Mouse (Mus musculus): ENCODE results near the gene Ctns.

Ctns gene
- long read RNA-seq, experiment 1, partial matches to known transcripts: 1 of 5 reads
- long read RNA-seq, experiment 1, other reads (novel, unspliced or antisense): 0 of 5 reads
- long read RNA-seq, experiment 2, partial matches to known transcripts: 3 of 6 reads
- long read RNA-seq, experiment 2, other reads (novel, unspliced or antisense): 0 of 6 reads

GRCm38 (mm10) chr11:73198603-73199229, at the start of gene Ctns:
Gene Ctns, minus strand, starts transcription at chr11:73199042.
- intact Hi-C loops (cut with DNase I): no loop called here

DNA sequence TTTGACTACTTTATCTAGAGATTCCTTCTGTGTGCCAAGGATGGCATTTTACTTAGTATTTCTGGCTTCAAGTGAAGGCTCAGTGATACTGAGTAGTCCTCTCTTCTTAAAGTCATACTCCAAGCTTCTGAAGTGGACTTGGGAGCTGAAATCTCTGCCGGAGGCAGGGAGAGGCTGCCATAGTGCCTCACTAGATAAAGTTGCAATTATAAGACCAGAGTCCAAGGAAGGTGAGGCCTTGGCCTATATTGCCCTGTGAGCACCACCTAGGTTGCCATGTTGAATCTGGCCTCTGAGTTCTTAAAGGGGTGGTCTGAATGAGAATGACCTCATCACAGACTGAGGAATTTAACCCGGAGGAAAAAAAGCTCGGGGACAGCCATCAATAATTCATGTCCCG, 43.9 kb upstream of the Ctns start:
- intact Hi-C loops (cut with DNase I): no loop called here

DNA sequence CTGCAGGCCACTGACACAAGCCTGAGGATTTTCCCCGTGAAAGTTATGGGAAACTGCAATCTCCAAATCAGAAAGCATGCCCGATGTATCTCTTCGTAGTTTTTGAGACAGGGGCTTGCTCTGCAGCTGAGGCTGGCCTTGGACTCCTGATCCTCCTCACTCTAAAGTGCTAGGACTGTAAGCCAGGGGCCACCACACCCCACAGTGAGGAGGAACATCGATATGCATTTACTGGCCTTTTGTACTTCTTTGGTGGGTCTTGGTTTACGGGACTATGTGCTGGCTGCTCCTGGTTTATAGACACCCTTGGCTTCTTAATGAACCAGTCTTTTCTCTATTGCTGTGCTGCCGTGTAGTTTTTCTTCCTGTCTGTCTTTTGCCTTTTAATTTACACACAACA, 43.4 kb upstream of the Ctns start:
- intact Hi-C loops (cut with DNase I): no loop called here

GRCm38 (mm10) chr11:73236731-73237130, 37.9 kb upstream of the Ctns start:
- intact Hi-C loops (cut with DNase I): no loop called here

GRCm38 (mm10) chr11:73235990-73236701, 37.3 kb upstream of the Ctns start:
- intact Hi-C loops (cut with DNase I): no loop called here

GRCm38 (mm10) chr11:73233992-73234391, 35.1 kb upstream of the Ctns start, which contains the start of gene Trpv1:
Gene Trpv1, plus strand, starts transcription at chr11:73234292.
- intact Hi-C loops (cut with DNase I): no loop called here

- intact Hi-C loops (cut with DNase I): no loop called here
Observed at GRCm38 (mm10) chr11:73232513-73232912, 33.7 kb upstream of the Ctns start.

- intact Hi-C loops (cut with DNase I): no loop called here
Observed at GRCm38 (mm10) chr11:73230081-73230480, 31.2 kb upstream of the Ctns start.

GRCm38 (mm10) chr11:73228881-73229280, 30.0 kb upstream of the Ctns start:
- intact Hi-C loops (cut with DNase I): loop anchor here (10.0 kb wide), 1 partner anchor 1146 kb away; no protein-coding TSS in a partner anchor

DNA sequence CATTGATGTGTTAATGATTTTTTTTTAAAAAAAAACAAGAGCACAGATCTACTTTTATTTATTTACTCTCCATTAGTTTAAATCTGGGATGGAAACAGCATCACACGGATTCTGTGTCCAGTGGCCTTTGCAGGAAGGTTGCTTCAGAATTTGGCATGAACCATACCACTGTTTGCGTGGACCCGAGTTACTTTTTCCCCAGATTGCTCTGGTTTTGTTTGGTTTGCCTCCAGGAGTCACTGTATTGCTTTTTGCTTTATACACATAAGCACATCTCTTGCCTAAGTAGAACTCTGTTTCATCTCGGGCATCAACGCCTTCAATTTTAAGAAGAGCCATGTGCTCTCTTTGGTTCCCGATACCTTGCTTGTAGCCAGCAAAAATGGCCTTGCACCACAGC, 27.0 kb upstream of the Ctns start:
- intact Hi-C loops (cut with DNase I): loop anchor here (10.0 kb wide), 1 partner anchor 1149 kb away; no protein-coding TSS in a partner anchor

GRCm38 (mm10) chr11:73223966-73224365, 25.1 kb upstream of the Ctns start:
- intact Hi-C loops (cut with DNase I): loop anchor here (10.0 kb wide), 1 partner anchor 1151 kb away; no protein-coding TSS in a partner anchor

DNA sequence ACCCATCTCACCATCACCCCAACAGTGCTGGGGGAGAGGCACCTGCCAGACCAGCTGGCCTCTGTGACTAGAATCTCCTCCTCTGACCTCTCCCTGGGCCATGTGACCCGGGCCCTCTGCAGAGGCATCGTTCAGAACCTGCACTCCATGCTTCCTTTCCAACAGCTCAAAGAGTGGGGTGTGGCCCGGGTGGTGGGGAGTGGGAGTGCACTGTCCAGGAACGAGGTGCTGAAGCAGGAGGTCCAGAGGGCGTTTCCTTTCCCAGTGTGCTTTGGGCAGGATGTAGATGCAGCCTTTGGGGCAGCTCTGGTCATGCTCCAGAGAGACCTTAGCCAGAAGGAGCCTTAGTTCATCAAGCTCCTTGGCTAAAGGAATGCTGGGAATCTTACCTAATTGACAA, 24.0 kb upstream of the Ctns start:
- intact Hi-C loops (cut with DNase I): loop anchor here (10.0 kb wide), 1 partner anchor 1152 kb away; no protein-coding TSS in a partner anchor

GRCm38 (mm10) chr11:73220651-73221050, 21.8 kb upstream of the Ctns start:
- intact Hi-C loops (cut with DNase I): loop anchor here (10.0 kb wide), 1 partner anchor 1154 kb away; no protein-coding TSS in a partner anchor

- intact Hi-C loops (cut with DNase I): loop anchor here (10.0 kb wide), 1 partner anchor 1155 kb away; no protein-coding TSS in a partner anchor
Observed at GRCm38 (mm10) chr11:73219671-73220070, 20.8 kb upstream of the Ctns start.

DNA sequence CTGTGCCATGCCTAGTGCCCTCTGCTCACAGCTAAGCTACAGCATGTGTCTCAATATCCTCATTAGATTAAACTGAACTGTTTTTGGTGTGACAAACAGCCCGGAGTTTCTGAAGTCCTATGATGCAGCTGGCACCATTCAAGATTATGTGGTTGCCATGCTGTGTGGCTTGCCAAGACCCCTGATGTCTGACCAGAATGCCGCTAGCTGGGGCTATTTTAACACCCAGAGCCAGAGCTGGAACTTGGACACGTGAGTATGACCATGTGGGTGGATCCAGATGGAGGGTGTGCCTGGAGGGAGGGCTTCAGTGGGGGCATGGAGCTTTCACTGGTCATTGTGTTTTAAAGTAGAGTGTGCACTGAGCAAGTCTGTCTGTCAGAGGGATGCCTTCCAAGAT, 15.1 kb upstream of the Ctns start:
- intact Hi-C loops (cut with DNase I): no loop called here

DNA sequence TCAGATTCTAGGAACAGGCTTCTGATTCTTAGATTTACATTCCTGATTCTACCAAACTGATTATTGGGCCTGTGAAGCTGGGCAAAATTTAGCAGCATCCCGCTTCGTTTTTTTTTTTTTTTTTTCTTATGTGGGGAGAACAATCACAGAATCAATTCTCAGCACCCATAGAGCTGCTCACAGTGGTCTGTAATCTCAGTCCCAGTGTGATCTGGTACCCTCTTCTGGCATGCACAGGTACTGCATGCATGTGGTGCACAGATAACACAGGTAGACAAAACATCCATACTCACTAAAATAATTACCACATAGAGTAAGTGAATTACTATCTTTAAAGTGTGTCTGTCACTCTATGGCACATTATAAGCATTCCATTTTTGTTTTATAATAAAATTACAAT, 8.8 kb upstream of the Ctns start:
- intact Hi-C loops (cut with DNase I): no loop called here

DNA sequence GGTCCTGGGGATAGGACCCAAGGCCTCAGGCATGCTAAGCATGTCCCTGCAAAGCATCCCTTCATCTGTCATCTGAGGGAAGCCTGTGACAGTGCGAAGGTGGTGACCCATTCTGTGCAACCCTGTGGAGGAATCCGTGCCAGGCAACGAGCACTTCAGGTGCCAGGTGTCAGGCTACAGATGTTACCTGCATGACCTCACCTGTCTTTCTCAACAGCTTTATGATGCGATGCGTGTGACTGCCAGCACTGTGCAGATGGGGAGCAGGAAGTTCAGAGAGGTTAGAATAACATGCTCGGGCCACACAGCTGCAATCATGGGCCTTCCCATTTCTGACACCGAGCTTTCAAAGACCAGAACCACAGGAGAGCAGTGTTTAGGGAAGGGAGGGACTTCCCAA, 6.4 kb upstream of the Ctns start:
- intact Hi-C loops (cut with DNase I): no loop called here

DNA sequence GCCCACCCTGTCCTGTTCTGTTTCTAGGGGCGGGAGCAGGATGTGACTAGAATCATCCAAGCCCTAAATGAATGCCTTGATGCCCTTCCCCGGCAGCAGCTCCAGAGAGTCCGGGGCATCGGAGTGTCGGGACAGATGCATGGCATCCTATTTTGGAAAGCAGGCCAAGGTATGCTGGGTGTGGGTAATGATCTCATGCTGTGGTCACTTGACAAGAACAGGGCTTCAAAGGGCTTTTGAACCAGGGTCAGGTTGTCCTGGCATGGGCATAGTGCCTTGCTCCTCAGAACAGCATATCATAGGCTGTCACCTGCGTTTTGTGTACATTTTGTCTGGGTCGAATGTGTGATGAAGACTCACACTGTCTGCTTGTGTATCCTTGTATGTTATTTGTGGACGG, 5.1 kb upstream of the Ctns start:
- intact Hi-C loops (cut with DNase I): no loop called here

DNA sequence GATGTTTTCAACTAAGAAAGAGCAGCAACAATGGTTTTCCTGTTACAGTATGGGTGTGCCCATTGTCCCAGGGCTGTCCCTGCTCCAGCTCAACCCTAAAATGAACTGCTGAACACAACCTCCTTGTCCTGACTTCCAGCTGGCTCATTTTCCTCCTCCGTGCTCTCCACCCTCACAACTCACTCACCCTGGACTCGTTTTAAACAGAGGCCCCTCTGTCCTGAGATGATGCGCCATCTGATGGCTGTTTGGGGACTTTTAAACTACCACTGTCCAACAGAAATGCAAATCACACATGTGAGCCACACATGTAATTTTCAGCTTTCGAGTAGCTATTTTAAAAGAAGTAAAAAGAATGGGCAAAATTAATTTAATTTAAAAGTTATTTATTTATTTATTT, 2.8 kb upstream of the Ctns start:
- intact Hi-C loops (cut with DNase I): no loop called here

GRCm38 (mm10) chr11:73201021-73201420, 2.2 kb upstream of the Ctns start:
- intact Hi-C loops (cut with DNase I): no loop called here

- intact Hi-C loops (cut with DNase I): no loop called here
Observed at GRCm38 (mm10) chr11:73199879-73200278, 1.0 kb upstream of the Ctns start.

- intact Hi-C loops (cut with DNase I): no loop called here
Observed at GRCm38 (mm10) chr11:73199230-73199712, 429 bp upstream of the Ctns start, which contains the start of gene Shpk. Gene Shpk, plus strand, starts transcription at chr11:73199460.
